Mouse (Mus musculus): Measurements from ENCODE around the gene Ranbp10. TPM values are rescaled to one million over a fixed set of nuclear protein-coding genes. Genes with fewer than 3 reads are reported as not detected.

Gene Ranbp10
- polyA plus RNA-seq (2015; fragmentation: Nextera tagmentation; extraction: Ambion mirVana) = 11.1 and 11.7 TPM in 2 replicates

- Histone ChIP-seq H3K27me3 (no peaks in the 10 kb centered on the region), H3K4me3 (peak within 1 kb of the TSS; percentile 81), H3K4me2 (peak within 1 kb of the TSS; percentile 72), H3K4me1 (peaks cover 20% of the 10 kb centered on the region), H3K36me3 (peaks cover 21% of the 10 kb centered on the region), H3K27ac (peak within 1 kb of the TSS; percentile 80), H3K9ac (peak within 1 kb of the TSS; percentile 81), H3K9me3 (no peaks in the 10 kb centered on the region)
- peak; percentile 99 for ATAC-seq (ENCODE audit: insufficient number of reproducible peaks, low FRiP score, low TSS enrichment, low read depth)
- under 1% methylated on average over 52 of the region's 52 CpGs for WGBS
Observed at GRCm38 (mm10) chr8:105826861-105827848, at the start of gene Ranbp10, which contains the start of gene Tsnaxip1. Gene Ranbp10, minus strand, starts transcription at chr8:105827350. Gene Tsnaxip1, plus strand, starts transcription at chr8:105827731.

GRCm38 (mm10) chr8:105874301-105874700 lies 47.2 kb upstream of the Ranbp10 start:
- 84% methylated on average over 6 of the region's 6 CpGs for WGBS
- no peaks in the 10 kb centered on the region for H3K9me3 ChIP-seq
- no peak overlapping the region for H3K9ac ChIP-seq
- no peaks in the 10 kb centered on the region for H3K4me1 ChIP-seq
- no peak overlapping the region for H3K4me3 ChIP-seq
- H3K27ac ChIP-seq = no peak overlapping the region
- H3K4me2 ChIP-seq = no peak overlapping the region
- H3K36me3 ChIP-seq = peaks cover 76% of the 10 kb centered on the region
- no peak for ATAC-seq (ENCODE audit: insufficient number of reproducible peaks, low FRiP score, low TSS enrichment, low read depth)
- H3K27me3 ChIP-seq = no peaks in the 10 kb centered on the region

GRCm38 (mm10) chr8:105866364-105867029 lies 39.3 kb upstream of the Ranbp10 start:
- Histone ChIP-seq H3K36me3 (peaks cover 58% of the 10 kb centered on the region), H3K4me3 (no peak overlapping the region)

GRCm38 (mm10) chr8:105861951-105862350 lies 34.8 kb upstream of the Ranbp10 start:
- peak overlapping the region; percentile 96 for H3K4me3 ChIP-seq
- H3K27me3 ChIP-seq = no peaks in the 10 kb centered on the region
- H3K4me1 ChIP-seq = peaks cover 44% of the 10 kb centered on the region
- whole genome bisulfite sequencing = 5% methylated on average over 1 of the region's 1 CpGs
- peaks cover 26% of the 10 kb centered on the region for H3K36me3 ChIP-seq
- 0 out of 2 replicates have a peak overlapping the region, but pooled peaks have one; percentile 94 for H3K27ac ChIP-seq
- H3K4me2 ChIP-seq = peak overlapping the region; percentile 73
- no peak for ATAC-seq (ENCODE audit: insufficient number of reproducible peaks, low FRiP score, low TSS enrichment, low read depth)
- H3K9ac ChIP-seq = peak overlapping the region; percentile 95; the same call in 1 of the 2 replicates
- no peaks in the 10 kb centered on the region for H3K9me3 ChIP-seq

More at GRCm38 (mm10) chr8:105866364-105867029, 39.3 kb upstream of the Ranbp10 start:
- ATAC-seq (ENCODE audit: insufficient number of reproducible peaks, low FRiP score, low TSS enrichment, low read depth) = no peak
- no peaks in the 10 kb centered on the region for H3K9me3 ChIP-seq
- 86% methylated on average over 6 of the region's 6 CpGs for WGBS
- H3K4me1 ChIP-seq = peaks cover 11% of the 10 kb centered on the region
- no peak overlapping the region for H3K4me2 ChIP-seq
- H3K9ac ChIP-seq = no peak overlapping the region
- H3K27ac ChIP-seq = no peak overlapping the region
- H3K27me3 ChIP-seq = no peaks in the 10 kb centered on the region

GRCm38 (mm10) chr8:105860143-105860981 lies 33.2 kb upstream of the Ranbp10 start, which contains the start of gene Nutf2:
Gene Nutf2, plus strand, starts transcription at chr8:105860580.
- H3K4me3 ChIP-seq = peak within 1 kb of the TSS; percentile 96
- ATAC-seq (ENCODE audit: insufficient number of reproducible peaks, low FRiP score, low TSS enrichment, low read depth) = peak; percentile 98
- H3K9me3 ChIP-seq = no peaks in the 10 kb centered on the region
- H3K4me2 ChIP-seq = peak within 1 kb of the TSS; percentile 73
- H3K9ac ChIP-seq = peak within 1 kb of the TSS; percentile 95
- H3K36me3 ChIP-seq = peaks cover 12% of the 10 kb centered on the region
- H3K27ac ChIP-seq = peak within 1 kb of the TSS; percentile 94
- peaks cover 60% of the 10 kb centered on the region for H3K4me1 ChIP-seq
- H3K27me3 ChIP-seq = no peaks in the 10 kb centered on the region
- under 1% methylated on average over 59 of the region's 59 CpGs for WGBS

- ATAC-seq (ENCODE audit: insufficient number of reproducible peaks, low FRiP score, low TSS enrichment, low read depth) = no peak
- Histone ChIP-seq H3K4me2 (0 out of 2 replicates have a peak overlapping the region, but pooled peaks have one; percentile 45), H3K9ac (no peak overlapping the region), H3K27ac (peak overlapping the region; percentile 94), H3K36me3 (peaks cover 12% of the 10 kb centered on the region), H3K9me3 (no peaks in the 10 kb centered on the region), H3K4me3 (no peak overlapping the region), H3K27me3 (no peaks in the 10 kb centered on the region), H3K4me1 (peaks cover 61% of the 10 kb centered on the region)
- WGBS = 74% methylated on average over 5 of the region's 5 CpGs
Observed at GRCm38 (mm10) chr8:105859314-105859713, 32.2 kb upstream of the Ranbp10 start.

- Histone ChIP-seq H3K9me3 (no peaks in the 10 kb centered on the region), H3K4me2 (no peak overlapping the region), H3K36me3 (peaks cover 10% of the 10 kb centered on the region), H3K27me3 (no peaks in the 10 kb centered on the region), H3K27ac (no peak overlapping the region), H3K9ac (no peak overlapping the region), H3K4me1 (peaks cover 63% of the 10 kb centered on the region), H3K4me3 (no peak overlapping the region)
- no peak for ATAC-seq (ENCODE audit: insufficient number of reproducible peaks, low FRiP score, low TSS enrichment, low read depth)
- WGBS = 80% methylated on average over 5 of the region's 5 CpGs
Observed at GRCm38 (mm10) chr8:105858495-105858894, 31.3 kb upstream of the Ranbp10 start.

GRCm38 (mm10) chr8:105856168-105856835 lies 29.2 kb upstream of the Ranbp10 start:
- Histone ChIP-seq H3K36me3 (peaks cover 6% of the 10 kb centered on the region), H3K27ac (peak overlapping the region; percentile 90), H3K27me3 (no peaks in the 10 kb centered on the region), H3K4me3 (peak overlapping the region; percentile 86), H3K9ac (peak overlapping the region; percentile 77), H3K4me2 (peak overlapping the region; percentile 87), H3K4me1 (peaks cover 53% of the 10 kb centered on the region), H3K9me3 (no peaks in the 10 kb centered on the region)
- no peak for ATAC-seq (ENCODE audit: insufficient number of reproducible peaks, low FRiP score, low TSS enrichment, low read depth)
- 13% methylated on average over 15 of the region's 15 CpGs for WGBS

GRCm38 (mm10) chr8:105855248-105856167 lies 28.4 kb upstream of the Ranbp10 start:
- H3K27ac ChIP-seq = peak overlapping the region; percentile 90
- peaks cover 56% of the 10 kb centered on the region for H3K4me1 ChIP-seq
- WGBS = under 1% methylated on average over 71 of the region's 71 CpGs
- ATAC-seq (ENCODE audit: insufficient number of reproducible peaks, low FRiP score, low TSS enrichment, low read depth) = peak; percentile 15; the same call in 1 of the 2 replicates
- H3K27me3 ChIP-seq = no peaks in the 10 kb centered on the region
- peak overlapping the region; percentile 86 for H3K4me3 ChIP-seq
- H3K9ac ChIP-seq = peak overlapping the region; percentile 77
- H3K36me3 ChIP-seq = peaks cover 6% of the 10 kb centered on the region
- H3K9me3 ChIP-seq = no peaks in the 10 kb centered on the region
- H3K4me2 ChIP-seq = peak overlapping the region; percentile 87

GRCm38 (mm10) chr8:105854715-105855216 lies 27.6 kb upstream of the Ranbp10 start, which contains the start of gene Thap11:
Gene Thap11, plus strand, starts transcription at chr8:105855132.
- Histone ChIP-seq H3K4me1 (peaks cover 55% of the 10 kb centered on the region), H3K9ac (peak within 1 kb of the TSS; percentile 77), H3K27me3 (no peaks in the 10 kb centered on the region), H3K9me3 (no peaks in the 10 kb centered on the region), H3K4me2 (peak within 1 kb of the TSS; percentile 87), H3K36me3 (peaks cover 6% of the 10 kb centered on the region), H3K27ac (peak within 1 kb of the TSS; percentile 90), H3K4me3 (peak within 1 kb of the TSS; percentile 86)
- peak; percentile 88 for ATAC-seq (ENCODE audit: insufficient number of reproducible peaks, low FRiP score, low TSS enrichment, low read depth)
- WGBS = under 1% methylated on average over 43 of the region's 43 CpGs

Data from limb, embryonic 15.5 days (tissue).